Mouse (Mus musculus) adrenal gland, postnatal 36 days (tissue): Measurements from ENCODE around the gene Casp8. TPM values are rescaled to one million over a fixed set of nuclear protein-coding genes. Genes with fewer than 3 reads are reported as not detected.

ENCODE experiments used
- total RNA-seq, 2 experiments: library from RNA; stranded (reverse); gene quantifications; 2 replicates each; pipeline ENCODE4 v1.2.3; 2021

Gene Casp8
- total RNA-seq, 2 experiments from 2014 or later, result 20.3 to 22.3 TPM

Other genes starting within 250 kb of the Casp8 start
- 10 to 100 TPM; 40.5 to 50.6 TPM for gene Fam126b, start 209.1 kb upstream of the Casp8 start, total RNA-seq
- 100 to 1,000 TPM; 144 to 149 TPM for gene Ndufb3, start 209.0 kb upstream of the Casp8 start, total RNA-seq
- gene Als2cr12, start 99.4 kb upstream of the Casp8 start, total RNA-seq, result 1 to 10 TPM in 1 of 2 experiments, under 1 TPM in 1; 0.86 to 3.0 TPM
- gene Cflar, start 83.9 kb upstream of the Casp8 start, total RNA-seq, result 100 to 1,000 TPM; 110 to 114 TPM
- 10 to 100 TPM; 54.5 to 74.5 TPM for gene Trak2, start 178.1 kb downstream of the Casp8 start, total RNA-seq
- 10 to 100 TPM; 30.6 to 32.3 TPM for gene Stradb, start 178.1 kb downstream of the Casp8 start, total RNA-seq